Mouse (Mus musculus): ENCODE results near the gene Tcirg1.

Tcirg1 gene

GRCm38 (mm10) chr19:3906795-3907786 lies at the start of gene Tcirg1:
Gene Tcirg1, minus strand, starts transcription at chr19:3907133.
- TF ChIP-seq POU5F1 (IDR thresholded peaks at IDR 0.05; ENCODE audit: borderline replicate concordance, low read length) (no peak), CTCF (conservative IDR thresholded peaks at IDR 0.05; ENCODE audit: low read length) (no peak), NANOG (IDR thresholded peaks at IDR 0.05; ENCODE audit: borderline replicate concordance, low read length) (no peak)
- H3K36me3 ChIP-seq (ENCODE audit: insufficient read depth, low read length): peaks cover 50% of the 10 kb centered on the region
- H3K9me3 ChIP-seq (ENCODE audit: low read length): no peaks in the 10 kb centered on the region
- H3K27me3 ChIP-seq (ENCODE audit: insufficient read depth, low read length): peaks cover 30% of the 10 kb centered on the region
- H3K4me1 ChIP-seq (replicated peaks; ENCODE audit: low read depth, low read length): peaks cover 84% of the 10 kb centered on the region
- peak within 1 kb of the TSS; percentile 79 for H3K4me3 ChIP-seq (replicated peaks; ENCODE audit: low read length)

- Histone ChIP-seq H3K36me3 (ENCODE audit: insufficient read depth, low read length) (no peaks in the 10 kb centered on the region), H3K9me3 (ENCODE audit: low read length) (no peaks in the 10 kb centered on the region), H3K27me3 (ENCODE audit: insufficient read depth, low read length) (peaks cover 20% of the 10 kb centered on the region), H3K4me1 (replicated peaks; ENCODE audit: low read depth, low read length) (no peaks in the 10 kb centered on the region), H3K4me3 (replicated peaks; ENCODE audit: low read length) (no peak overlapping the region)
- no peak for TF ChIP-seq CTCF (conservative IDR thresholded peaks at IDR 0.05; ENCODE audit: low read length)
- TF ChIP-seq NANOG (IDR thresholded peaks at IDR 0.05; ENCODE audit: borderline replicate concordance, low read length): no peak
- no peak for TF ChIP-seq POU5F1 (IDR thresholded peaks at IDR 0.05; ENCODE audit: borderline replicate concordance, low read length)
Observed at GRCm38 (mm10) chr19:3955804-3956203, 48.9 kb upstream of the Tcirg1 start.

GRCm38 (mm10) chr19:3955033-3955432 lies 48.1 kb upstream of the Tcirg1 start:
- Histone ChIP-seq H3K9me3 (ENCODE audit: low read length) (no peaks in the 10 kb centered on the region), H3K27me3 (ENCODE audit: insufficient read depth, low read length) (peaks cover 20% of the 10 kb centered on the region), H3K4me3 (replicated peaks; ENCODE audit: low read length) (no peak overlapping the region), H3K36me3 (ENCODE audit: insufficient read depth, low read length) (no peaks in the 10 kb centered on the region), H3K4me1 (replicated peaks; ENCODE audit: low read depth, low read length) (peaks cover 4% of the 10 kb centered on the region; the same call in 1 of the 2 replicates)
- TF ChIP-seq CTCF (conservative IDR thresholded peaks at IDR 0.05; ENCODE audit: low read length) (no peak), NANOG (IDR thresholded peaks at IDR 0.05; ENCODE audit: borderline replicate concordance, low read length) (no peak), POU5F1 (IDR thresholded peaks at IDR 0.05; ENCODE audit: borderline replicate concordance, low read length) (no peak)

DNA sequence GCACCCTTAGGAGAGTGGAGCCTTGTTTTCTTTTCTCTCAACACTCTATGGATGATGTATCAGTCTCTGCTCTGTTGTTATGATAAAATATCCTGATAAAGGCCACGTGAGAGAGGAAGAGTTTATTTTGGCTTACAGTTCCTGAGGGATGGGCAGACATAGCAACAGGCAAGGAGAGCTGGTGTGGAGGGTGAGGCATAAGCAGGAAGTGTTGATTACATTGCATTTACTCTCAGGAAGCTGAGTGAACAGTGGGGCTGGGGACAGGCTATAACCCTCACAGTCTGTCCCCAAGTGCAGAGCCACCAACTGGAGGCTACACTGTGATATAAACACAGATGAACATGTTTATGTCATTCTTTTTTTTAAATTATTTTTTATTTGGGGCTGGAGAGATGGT lies 45.2 kb upstream of the Tcirg1 start:
- Histone ChIP-seq H3K36me3 (ENCODE audit: insufficient read depth, low read length) (no peaks in the 10 kb centered on the region), H3K4me1 (replicated peaks; ENCODE audit: low read depth, low read length) (peaks cover 16% of the 10 kb centered on the region), H3K27me3 (ENCODE audit: insufficient read depth, low read length) (peaks cover 15% of the 10 kb centered on the region), H3K4me3 (replicated peaks; ENCODE audit: low read length) (no peak overlapping the region), H3K9me3 (ENCODE audit: low read length) (no peaks in the 10 kb centered on the region)
- TF ChIP-seq NANOG (IDR thresholded peaks at IDR 0.05; ENCODE audit: borderline replicate concordance, low read length): no peak
- TF ChIP-seq POU5F1 (IDR thresholded peaks at IDR 0.05; ENCODE audit: borderline replicate concordance, low read length): no peak
- no peak for TF ChIP-seq CTCF (conservative IDR thresholded peaks at IDR 0.05; ENCODE audit: low read length)

DNA sequence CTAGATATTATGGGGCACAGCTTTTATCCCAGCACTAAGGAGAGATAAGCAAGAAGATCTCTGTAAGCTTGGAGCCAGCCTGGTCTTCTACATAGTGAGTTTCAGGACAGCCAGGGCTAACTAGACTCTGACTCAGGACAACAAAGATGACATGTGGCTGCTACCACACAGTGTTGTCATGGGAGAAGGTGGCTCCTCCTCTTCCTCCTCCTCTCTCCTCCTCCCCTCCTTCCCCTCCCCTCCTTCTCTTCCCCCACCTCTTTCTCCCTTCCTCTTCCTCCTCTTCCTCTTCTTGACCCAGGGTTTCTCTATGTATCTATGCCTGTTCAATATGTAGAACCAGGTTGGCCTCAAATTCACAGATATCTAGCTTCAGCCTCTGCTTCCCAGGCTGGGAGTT lies 44.5 kb upstream of the Tcirg1 start:
- TF ChIP-seq NANOG (IDR thresholded peaks at IDR 0.05; ENCODE audit: borderline replicate concordance, low read length) (no peak), CTCF (conservative IDR thresholded peaks at IDR 0.05; ENCODE audit: low read length) (no peak), POU5F1 (IDR thresholded peaks at IDR 0.05; ENCODE audit: borderline replicate concordance, low read length) (no peak)
- Histone ChIP-seq H3K4me1 (replicated peaks; ENCODE audit: low read depth, low read length) (peaks cover 18% of the 10 kb centered on the region), H3K27me3 (ENCODE audit: insufficient read depth, low read length) (peaks cover 12% of the 10 kb centered on the region), H3K9me3 (ENCODE audit: low read length) (no peaks in the 10 kb centered on the region), H3K36me3 (ENCODE audit: insufficient read depth, low read length) (no peaks in the 10 kb centered on the region), H3K4me3 (replicated peaks; ENCODE audit: low read length) (no peak overlapping the region)

DNA sequence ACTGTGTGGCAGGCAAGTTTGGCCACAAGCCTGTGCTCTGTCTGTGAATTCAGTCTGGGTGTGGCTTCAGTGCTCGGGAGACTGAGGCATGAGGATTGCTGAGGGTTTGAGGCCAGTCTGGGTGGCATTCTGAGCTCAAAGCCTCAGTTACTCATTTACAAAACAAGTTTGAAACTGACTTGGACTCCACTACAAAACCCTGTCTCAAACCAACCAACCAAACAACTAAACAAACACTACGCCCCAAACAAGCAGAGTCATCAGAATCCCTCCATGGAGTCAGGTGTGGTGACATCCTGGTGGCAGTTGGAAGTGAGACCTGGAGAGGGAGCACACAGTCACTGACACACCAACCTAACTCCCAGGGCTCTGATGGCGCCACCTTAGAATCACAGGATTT lies 43.4 kb upstream of the Tcirg1 start:
- H3K36me3 ChIP-seq (ENCODE audit: insufficient read depth, low read length): no peaks in the 10 kb centered on the region

DNA sequence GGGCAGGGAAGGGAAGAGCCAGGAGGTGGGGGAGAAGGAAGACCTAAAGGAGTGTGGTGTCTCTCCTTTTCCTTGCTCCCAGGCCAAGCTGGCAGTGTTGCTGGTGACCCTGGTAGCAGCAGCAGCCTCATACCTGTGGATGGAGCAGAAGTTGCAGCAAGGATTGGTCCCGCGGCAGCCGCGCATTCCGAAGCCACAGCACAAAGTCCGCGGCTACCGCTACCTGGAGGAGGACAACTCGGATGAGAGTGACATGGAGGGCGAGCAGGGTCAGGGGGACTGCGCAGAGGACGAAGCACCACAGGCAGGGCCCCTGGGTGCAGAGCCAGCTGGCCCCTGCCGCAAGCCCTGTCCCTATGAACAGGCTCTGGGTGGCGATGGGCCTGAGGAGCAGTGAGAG lies 41.6 kb upstream of the Tcirg1 start:
- H3K4me1 ChIP-seq (replicated peaks; ENCODE audit: low read depth, low read length): peaks cover 37% of the 10 kb centered on the region
- H3K9me3 ChIP-seq (ENCODE audit: low read length): no peaks in the 10 kb centered on the region
- TF ChIP-seq POU5F1 (IDR thresholded peaks at IDR 0.05; ENCODE audit: borderline replicate concordance, low read length): no peak
- TF ChIP-seq NANOG (IDR thresholded peaks at IDR 0.05; ENCODE audit: borderline replicate concordance, low read length): no peak
- no peak for TF ChIP-seq CTCF (conservative IDR thresholded peaks at IDR 0.05; ENCODE audit: low read length)
- H3K4me3 ChIP-seq (replicated peaks; ENCODE audit: low read length): peak overlapping the region; percentile 62
- no peaks in the 10 kb centered on the region for H3K36me3 ChIP-seq (ENCODE audit: insufficient read depth, low read length)
- peaks cover 7% of the 10 kb centered on the region for H3K27me3 ChIP-seq (ENCODE audit: insufficient read depth, low read length)

More for the DNA sequence above, 43.4 kb upstream of the Tcirg1 start:
- Histone ChIP-seq H3K9me3 (ENCODE audit: low read length) (no peaks in the 10 kb centered on the region), H3K27me3 (ENCODE audit: insufficient read depth, low read length) (peaks cover 4% of the 10 kb centered on the region; the same call in 1 of the 2 replicates), H3K4me3 (replicated peaks; ENCODE audit: low read length) (no peak overlapping the region), H3K4me1 (replicated peaks; ENCODE audit: low read depth, low read length) (peaks cover 27% of the 10 kb centered on the region)
- TF ChIP-seq NANOG (IDR thresholded peaks at IDR 0.05; ENCODE audit: borderline replicate concordance, low read length) (no peak), POU5F1 (IDR thresholded peaks at IDR 0.05; ENCODE audit: borderline replicate concordance, low read length) (no peak), CTCF (conservative IDR thresholded peaks at IDR 0.05; ENCODE audit: low read length) (no peak)

GRCm38 (mm10) chr19:3947813-3948212 lies 40.9 kb upstream of the Tcirg1 start:
- Histone ChIP-seq H3K9me3 (ENCODE audit: low read length) (no peaks in the 10 kb centered on the region), H3K4me3 (replicated peaks; ENCODE audit: low read length) (no peak overlapping the region), H3K36me3 (ENCODE audit: insufficient read depth, low read length) (no peaks in the 10 kb centered on the region), H3K4me1 (replicated peaks; ENCODE audit: low read depth, low read length) (peaks cover 42% of the 10 kb centered on the region), H3K27me3 (ENCODE audit: insufficient read depth, low read length) (peaks cover 7% of the 10 kb centered on the region)
- no peak for TF ChIP-seq NANOG (IDR thresholded peaks at IDR 0.05; ENCODE audit: borderline replicate concordance, low read length)
- TF ChIP-seq POU5F1 (IDR thresholded peaks at IDR 0.05; ENCODE audit: borderline replicate concordance, low read length): no peak
- no peak for TF ChIP-seq CTCF (conservative IDR thresholded peaks at IDR 0.05; ENCODE audit: low read length)
